Mouse (Mus musculus): ENCODE data around the gene Arhgef28.
A peak's percentile ranks its signal among the peaks of the same experiment; 100 is the strongest.

The Arhgef28 gene

GRCm38 (mm10) chr13:97918117-97918900 is 287.9 kb downstream of the Arhgef28 start:
- DNase-seq (ENCODE audit: inconsistent ontology term): no peak

DNA sequence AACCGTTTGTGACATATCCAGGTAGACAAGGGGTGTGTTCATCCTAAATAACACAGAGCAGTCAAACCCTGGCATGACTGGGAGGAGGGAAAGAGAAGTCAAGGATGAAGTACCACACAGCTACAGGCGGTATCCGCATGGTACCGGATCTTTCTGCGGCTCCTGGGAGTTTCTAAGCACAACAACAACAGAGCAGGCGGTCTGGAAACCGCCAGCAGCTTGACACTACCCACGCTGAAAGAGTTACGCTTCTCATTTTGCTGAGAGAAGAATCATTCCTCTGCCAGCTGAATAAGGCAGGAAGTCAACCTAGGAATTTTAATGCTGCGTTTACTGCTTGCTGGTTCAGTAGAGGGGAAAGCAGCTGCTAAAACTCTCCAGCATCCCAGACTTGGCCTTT is 295.2 kb downstream of the Arhgef28 start:
- peak; percentile 48 for DNase-seq (ENCODE audit: inconsistent ontology term)

DNA sequence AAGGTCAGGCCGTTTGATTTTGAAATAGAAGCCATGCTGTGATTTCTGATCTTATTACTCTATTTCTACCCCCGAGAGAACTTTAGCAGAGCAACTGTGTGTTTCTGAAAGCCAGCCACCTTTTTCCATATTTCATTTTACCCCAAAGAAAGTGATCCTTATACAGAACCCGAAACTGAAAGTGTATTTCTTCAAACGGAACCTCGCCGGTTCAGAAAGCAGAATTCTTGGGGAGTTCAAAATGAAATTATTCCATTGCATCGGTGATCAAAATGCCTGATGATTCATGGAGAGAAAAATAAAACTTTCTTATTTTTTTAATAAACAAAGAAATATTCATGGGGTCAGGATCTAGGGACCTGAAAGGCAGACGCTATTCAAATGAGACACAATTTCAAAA is 303.4 kb downstream of the Arhgef28 start:
- no peak for DNase-seq (ENCODE audit: inconsistent ontology term)

GRCm38 (mm10) chr13:97900380-97900758 is 305.9 kb downstream of the Arhgef28 start:
- DNase-seq (ENCODE audit: inconsistent ontology term): no peak

- peak; percentile 57 for DNase-seq (ENCODE audit: inconsistent ontology term)
These were observed 306.4 kb downstream of the Arhgef28 start for GRCm38 (mm10) chr13:97899604-97900379.

GRCm38 (mm10) chr13:97898590-97898989 is 307.6 kb downstream of the Arhgef28 start:
- DNase-seq (ENCODE audit: inconsistent ontology term): no peak

- no peak for DNase-seq (ENCODE audit: inconsistent ontology term)
These were observed 313.0 kb downstream of the Arhgef28 start for GRCm38 (mm10) chr13:97893031-97893825.

GRCm38 (mm10) chr13:97892089-97892884 is 314.0 kb downstream of the Arhgef28 start:
- no peak for DNase-seq (ENCODE audit: inconsistent ontology term)

DNA sequence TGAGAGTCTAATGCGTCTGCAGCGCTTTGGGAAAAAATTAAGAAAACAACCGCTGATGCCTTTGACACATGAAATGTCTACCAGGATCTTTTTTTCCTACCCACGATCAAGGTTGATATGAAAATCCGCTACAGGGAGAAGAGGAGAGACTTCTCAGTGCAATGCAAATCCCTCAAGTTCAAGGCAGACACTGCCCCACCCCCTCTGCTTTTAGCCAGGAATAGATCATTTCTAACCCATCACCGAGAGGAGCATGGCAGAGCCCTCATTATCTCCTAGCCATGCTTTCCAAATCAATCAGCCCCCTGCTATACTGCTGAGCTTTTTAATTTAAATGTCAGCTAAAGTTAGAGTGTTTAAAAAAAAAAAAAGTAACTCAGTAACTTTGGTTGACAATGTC is 318.2 kb downstream of the Arhgef28 start:
- no peak for DNase-seq (ENCODE audit: inconsistent ontology term)

- no peak for DNase-seq (ENCODE audit: inconsistent ontology term)
These were observed 318.7 kb downstream of the Arhgef28 start for GRCm38 (mm10) chr13:97887558-97887957.

DNA sequence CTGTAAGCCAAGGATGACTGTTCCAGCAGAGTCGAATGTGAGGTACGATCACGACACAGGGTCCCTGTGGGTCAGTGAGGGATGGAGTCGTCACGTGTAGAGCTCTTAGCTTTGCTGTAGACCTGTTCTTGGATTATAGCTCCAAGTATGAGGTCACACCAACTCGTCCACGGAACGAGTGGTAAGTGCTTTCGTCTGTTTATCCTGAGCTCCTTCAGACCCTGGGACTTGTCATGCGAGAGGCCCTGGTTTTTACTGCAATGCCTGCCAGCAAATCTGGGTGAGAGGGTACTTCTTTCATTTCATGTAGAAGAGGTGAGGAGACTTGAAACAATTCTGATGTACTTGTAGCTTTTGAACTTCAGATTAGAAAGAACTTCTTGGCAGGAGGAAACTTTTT is 322.6 kb downstream of the Arhgef28 start:
- no peak for DNase-seq (ENCODE audit: inconsistent ontology term)

DNA sequence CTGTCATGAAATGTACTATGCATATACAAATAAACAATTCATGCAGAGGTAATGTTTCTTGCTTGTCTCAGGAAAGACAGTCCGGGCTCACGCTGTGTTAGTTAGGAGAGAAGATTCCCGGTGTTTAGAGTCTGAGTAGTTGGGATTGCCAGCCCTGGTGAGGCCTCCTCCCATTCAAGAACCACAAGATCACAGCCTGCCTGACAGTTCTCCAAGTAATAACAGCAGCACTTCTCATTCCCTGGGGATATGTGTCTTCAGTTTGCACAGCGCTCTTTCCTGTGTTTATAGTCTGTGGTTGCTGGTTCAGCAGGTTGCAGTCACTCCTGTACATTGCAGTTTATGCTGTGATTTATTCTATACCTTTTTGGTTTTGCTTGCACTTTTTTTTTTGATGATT is 329.8 kb downstream of the Arhgef28 start:
- no peak for DNase-seq (ENCODE audit: inconsistent ontology term)

GRCm38 (mm10) chr13:97876031-97876430 is 330.2 kb downstream of the Arhgef28 start:
- DNase-seq (ENCODE audit: inconsistent ontology term): peak; percentile 88

- DNase-seq (ENCODE audit: inconsistent ontology term): no peak
These were observed 336.8 kb downstream of the Arhgef28 start for GRCm38 (mm10) chr13:97869428-97869827.

GRCm38 (mm10) chr13:97867322-97867962 is 338.8 kb downstream of the Arhgef28 start:
- no peak for DNase-seq (ENCODE audit: inconsistent ontology term)

- no peak for DNase-seq (ENCODE audit: inconsistent ontology term)
These were observed 347.2 kb downstream of the Arhgef28 start for GRCm38 (mm10) chr13:97859071-97859470.

GRCm38 (mm10) chr13:97857860-97858259 is 348.4 kb downstream of the Arhgef28 start:
- no peak for DNase-seq (ENCODE audit: inconsistent ontology term)

- peak; percentile 69 for DNase-seq (ENCODE audit: inconsistent ontology term)
These were observed 352.8 kb downstream of the Arhgef28 start for GRCm38 (mm10) chr13:97853356-97853968.

Measured in Muller cell, postnatal 12 days (primary cell).